Mouse (Mus musculus) E14TG2a.4 (cell line): ENCODE data around the gene Aunip.
A peak's percentile ranks its signal among the peaks of the same experiment; 100 is the strongest.

Source experiments
- CTCF ChIP-seq: conservative IDR thresholded peaks from 2 replicates; pipeline ENCODE4 v1.5.1; 2014; ENCODE audit warnings: low read length
- NANOG ChIP-seq: IDR thresholded peaks from 2 replicates; pipeline ENCODE4 v1.6.1; 2014; ENCODE audit warnings: borderline replicate concordance, low read length, mixed read lengths

DNA sequence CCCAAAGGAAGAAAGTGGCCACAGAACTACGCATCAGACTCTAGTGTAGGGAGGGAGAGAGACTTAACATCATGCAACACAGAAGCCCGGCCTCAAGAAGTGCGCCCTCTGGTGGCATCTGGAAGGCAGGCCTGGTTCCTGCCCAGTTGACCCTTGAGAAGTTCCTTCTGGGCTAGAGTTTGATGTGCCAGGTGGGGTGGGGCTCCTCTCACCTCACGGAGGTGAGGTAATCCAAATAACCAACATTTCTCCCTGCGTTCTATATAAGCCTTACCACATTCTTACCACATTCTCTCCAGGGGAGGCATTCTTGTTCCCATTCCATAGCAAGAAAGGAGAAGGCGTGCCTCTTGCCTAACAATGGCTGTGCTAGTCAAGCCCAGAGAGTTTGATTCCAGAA, 29.9 kb upstream of the Aunip start:
- TF ChIP-seq CTCF (peak; percentile 94), NANOG (no peak)
